Mouse (Mus musculus) heart, postnatal 36 days (tissue): Measurements from ENCODE around the gene Faf1. TPM values are rescaled to one million over a fixed set of nuclear protein-coding genes. Genes with fewer than 3 reads are reported as not detected.
A peak's percentile ranks its signal among the peaks of the same experiment; 100 is the strongest.

Source experiments
- DNase-seq, 2 experiments: peaks; one replicate each; pipeline ENCODE4 v3.0.0; 2021 to 2022
- intact Hi-C: fragments of 180-260 bp; cut with DNase I; formaldehyde crosslinking; loops from one replicate; pipeline ENCODE4 v1.15.1; 2025
- total RNA-seq, 2 experiments: library from RNA; stranded (reverse); gene quantifications; 2 replicates each; pipeline ENCODE4 v1.2.3; 2021

Gene Faf1
- total RNA-seq, result 10 to 100 TPM; 42.4 to 45.3 TPM

DNA sequence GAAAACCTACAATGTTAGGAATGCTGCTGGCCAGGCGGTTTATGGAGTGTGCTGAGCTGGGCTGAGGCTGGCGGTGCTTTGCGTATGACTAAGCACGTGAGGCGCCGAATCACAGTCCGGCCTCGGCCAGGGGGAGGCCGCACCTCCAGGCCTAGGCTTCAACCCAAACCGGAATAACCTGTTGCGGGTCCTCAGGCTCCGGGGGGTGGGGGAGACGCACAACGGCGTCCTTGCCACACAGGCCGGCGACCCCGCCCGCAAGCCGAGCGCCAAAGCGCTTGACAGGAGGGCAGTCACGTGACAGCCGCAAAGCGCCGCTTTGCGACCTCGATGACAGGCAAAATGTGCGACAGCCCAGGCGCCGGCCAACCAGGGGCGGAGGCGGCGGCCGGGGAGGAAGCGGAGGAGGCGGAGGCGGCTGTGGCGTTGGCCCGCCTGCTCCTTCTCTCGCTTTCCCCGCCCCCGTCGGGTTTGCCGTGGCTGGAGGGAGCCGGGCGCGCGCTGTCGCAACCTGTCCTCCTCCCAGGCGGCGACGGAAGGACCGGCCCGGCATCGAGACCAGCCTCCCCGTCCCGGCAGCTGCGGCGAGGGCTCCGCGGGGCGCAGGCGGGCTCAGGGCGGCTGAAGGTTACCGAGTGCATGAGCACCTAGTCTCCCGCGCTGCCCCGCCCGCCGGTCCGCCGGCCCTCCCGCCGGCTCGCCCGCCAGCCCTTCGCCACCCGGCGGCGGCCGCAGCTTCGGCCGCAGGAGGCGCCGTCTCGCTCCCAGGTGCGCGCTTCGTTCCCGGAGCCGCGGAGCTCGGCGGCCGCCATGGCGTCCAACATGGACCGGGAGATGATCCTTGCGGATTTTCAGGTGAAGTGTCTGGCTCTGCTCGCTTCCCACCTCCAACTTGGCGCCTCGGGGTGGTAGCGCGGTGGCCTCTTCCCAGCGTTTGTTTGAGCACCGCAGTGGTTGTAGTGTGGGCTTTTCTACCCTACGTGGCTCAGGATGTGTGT lies at the start of gene Faf1:
Faf1 (plus strand) TSS at position 371 of the 998 bp plus-strand sequence.
- intact Hi-C loops, result loop anchor here (1.0 to 2.0 kb wide), 2 partner anchors 10 to 396 kb away; partner anchors contain the start of gene Eps15
- peak; percentile 97 to 98 for DNase-seq

DNA sequence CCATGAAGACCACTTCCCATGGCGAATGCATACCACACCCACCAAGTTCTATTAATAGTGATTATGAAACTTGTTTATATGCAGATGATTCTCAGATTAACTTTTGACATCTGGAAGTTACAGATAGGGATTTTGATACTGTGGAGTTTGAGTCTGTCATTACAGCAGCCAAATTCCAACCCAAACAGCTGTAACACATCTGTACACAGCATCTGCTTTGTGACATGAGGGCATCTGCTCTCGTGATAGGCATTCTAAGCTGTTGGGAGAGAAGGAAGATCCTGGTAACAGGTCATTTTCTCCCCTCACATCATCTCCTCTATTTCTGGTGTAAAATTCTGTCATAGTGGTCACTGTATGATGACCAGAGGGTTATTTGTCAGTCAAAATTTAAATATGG lies 46.2 kb upstream of the Faf1 start:
- intact Hi-C loops, result no loop called here
- DNase-seq, result no peak

DNA sequence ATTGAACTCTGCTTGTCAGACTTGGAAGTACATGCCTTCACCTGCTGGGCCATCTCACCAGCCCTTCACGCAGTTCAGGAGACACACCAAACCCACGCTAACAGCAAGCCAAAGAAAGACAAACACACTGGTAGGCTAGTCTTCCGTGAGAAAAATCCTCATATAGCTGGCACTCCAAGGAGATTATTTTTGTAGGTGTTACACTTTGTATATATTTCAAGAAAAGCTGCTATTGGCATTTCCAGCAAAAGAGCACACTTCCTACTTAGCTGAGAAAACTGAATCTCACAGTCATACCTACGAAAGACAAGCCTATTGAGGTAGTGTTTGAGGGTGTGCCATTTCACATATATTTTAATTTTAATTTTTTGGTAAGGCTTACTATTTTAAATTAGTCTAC lies 45.4 kb upstream of the Faf1 start:
- intact Hi-C loops, result no loop called here

DNA sequence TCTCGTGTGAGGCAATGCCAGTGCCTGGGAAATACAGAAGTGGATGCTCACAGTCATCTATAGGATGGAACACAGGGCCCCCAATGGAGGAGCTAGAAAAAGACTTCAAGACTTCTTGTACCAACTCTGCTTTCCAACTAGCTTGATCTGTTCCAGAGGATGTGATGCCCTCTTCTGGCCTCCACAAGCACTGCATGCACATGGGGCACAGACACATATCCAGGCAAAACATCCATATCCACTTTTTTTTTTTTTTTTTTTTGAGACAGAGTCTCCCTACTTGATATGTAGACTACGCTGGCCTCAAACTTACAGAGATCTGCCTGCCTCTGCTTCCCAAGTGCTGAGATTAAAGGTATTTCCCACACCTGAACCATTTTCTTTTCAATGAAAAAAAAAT lies 41.4 kb upstream of the Faf1 start:
- no peak for DNase-seq
- intact Hi-C loops, result no loop called here

More for the DNA sequence above, 45.4 kb upstream of the Faf1 start:
- DNase-seq, result no peak

DNA sequence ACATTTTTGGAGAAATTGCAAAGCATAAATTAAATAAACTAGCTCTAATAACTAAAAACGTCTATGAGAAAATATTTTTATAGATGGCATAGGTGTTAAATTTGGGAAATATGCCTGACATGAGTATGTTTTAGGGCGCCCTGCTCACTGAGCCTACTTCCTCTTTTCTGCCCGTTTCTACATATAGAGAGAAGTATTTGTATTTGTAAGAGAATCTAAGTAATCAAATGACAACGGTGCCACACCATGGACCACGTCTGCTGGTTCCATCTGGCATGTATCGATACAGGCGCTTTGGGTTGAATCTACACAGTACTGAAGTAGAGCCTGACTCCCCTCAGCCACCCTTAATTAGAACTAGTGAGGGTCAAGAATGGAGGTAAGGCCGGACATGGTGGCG lies 37.0 kb upstream of the Faf1 start:
- intact Hi-C loops, result no loop called here
- DNase-seq, result no peak

DNA sequence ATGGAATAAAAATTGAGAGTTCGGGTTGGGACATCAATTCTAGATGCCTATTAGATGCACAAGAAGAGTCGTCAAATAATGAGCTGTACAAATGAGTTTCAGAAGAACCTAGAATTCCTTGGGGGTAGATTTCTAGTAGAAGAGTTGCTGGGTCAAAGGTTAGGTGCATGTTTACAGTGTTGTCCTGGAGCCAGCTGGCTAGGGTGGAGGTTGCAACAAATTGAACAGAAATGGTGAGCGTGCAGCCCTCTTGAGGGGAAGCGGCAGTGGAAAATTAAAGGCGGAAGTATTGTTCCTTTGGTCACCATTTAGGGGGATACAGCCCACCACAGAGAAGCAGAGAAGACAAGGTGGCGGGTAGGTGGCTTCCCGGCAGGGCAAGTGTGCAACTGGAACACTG lies 36.2 kb upstream of the Faf1 start:
- intact Hi-C loops, result no loop called here
- no peak for DNase-seq

DNA sequence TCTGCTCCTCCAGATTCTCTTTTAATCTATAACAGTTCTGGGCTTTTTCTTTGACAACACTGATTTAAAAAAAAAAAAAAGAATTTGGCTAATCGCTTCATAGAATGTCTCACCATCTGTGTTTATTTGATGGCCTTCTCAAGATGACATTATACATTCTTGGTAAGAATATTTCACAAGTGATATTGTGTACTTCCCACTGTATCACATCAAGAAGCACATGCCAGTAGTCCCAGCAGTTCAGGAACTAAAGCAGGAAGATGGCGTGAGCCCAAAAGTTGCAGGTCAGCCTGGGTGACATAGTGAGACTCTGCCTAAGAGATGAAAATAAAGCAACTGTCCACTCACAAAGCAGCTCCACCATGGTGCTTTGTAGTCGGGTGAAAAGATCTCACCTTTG lies 34.9 kb upstream of the Faf1 start:
- intact Hi-C loops, result no loop called here
- no peak for DNase-seq

DNA sequence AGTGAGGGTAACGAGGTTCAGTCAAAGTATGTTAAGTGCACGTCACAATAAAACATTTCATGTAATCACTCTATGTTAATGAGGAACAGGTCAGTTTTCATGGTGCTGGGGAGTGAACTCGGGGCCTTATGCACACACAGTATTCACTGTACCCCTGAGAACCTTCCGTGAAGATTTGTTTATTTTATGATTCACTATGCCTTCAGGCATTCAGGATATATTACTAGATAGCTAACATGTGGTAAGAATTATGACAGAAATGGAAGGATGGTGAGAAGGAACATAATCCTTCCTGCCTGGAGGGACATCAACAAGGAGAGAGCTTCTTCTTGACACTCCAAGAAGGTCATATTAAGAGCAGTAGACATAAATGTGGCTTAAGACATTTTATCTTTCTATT lies 29.1 kb upstream of the Faf1 start:
- intact Hi-C loops, result no loop called here
- no peak for DNase-seq

DNA sequence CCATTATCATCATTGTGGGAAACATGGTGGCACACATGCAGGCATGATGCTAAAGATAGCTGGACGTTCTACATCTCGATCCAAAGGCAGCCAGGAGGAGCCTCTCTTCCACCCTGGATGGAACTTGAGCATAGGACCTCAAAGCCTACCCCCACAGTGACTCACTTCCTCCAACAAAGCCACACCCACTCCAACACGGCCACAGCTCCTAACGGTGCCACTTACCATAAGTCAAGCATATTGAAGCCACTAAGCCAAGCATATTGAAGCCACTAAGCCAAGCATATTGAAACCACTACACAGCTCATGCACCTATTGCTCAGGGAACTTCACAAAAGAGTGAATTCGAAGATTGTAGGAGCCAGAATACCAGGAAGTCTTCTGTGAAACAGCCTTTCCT lies 27.1 kb upstream of the Faf1 start:
- no peak for DNase-seq
- intact Hi-C loops, result no loop called here

DNA sequence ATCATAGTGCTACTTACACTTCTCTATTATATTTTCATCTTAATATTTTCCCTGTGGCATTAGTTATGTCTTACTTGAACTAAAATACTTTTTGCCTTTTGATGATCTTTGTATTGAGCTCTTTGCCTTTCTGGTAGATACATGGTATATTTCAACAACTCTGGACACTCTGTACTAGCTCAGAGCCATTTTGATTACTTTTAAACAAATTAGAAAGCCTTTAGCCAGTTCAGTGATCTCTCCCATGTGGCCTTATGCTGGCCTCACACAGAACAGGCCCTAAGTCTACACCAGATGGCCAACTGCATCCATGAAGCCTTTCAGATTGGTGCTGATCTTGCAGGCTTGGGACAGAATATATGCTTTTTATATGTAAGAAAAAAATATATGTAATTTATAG lies 23.1 kb upstream of the Faf1 start:
- no peak for DNase-seq
- intact Hi-C loops, result no loop called here

DNA sequence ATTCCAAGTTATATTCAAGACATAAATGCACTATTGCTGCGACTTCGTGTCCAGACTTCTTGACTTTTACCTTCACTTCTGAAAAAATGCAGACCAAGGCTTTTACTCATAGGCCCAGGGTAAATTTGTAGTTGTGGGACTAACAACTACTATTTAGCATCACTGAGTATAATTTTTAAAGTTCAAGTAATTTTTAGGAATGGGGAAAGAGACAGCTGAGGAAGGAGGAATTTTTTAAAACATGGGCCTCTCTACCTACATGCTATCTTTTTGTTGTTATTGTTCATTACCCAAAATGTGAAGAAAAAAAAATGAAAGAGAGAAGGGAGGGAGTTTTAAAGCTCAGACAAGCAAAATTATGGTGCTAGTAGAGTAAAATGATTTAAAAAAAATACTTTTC lies 21.7 kb upstream of the Faf1 start:
- no peak for DNase-seq
- intact Hi-C loops, result loop anchor here (5.0 kb wide), 1 partner anchor 77 kb away; no protein-coding TSS in a partner anchor

DNA sequence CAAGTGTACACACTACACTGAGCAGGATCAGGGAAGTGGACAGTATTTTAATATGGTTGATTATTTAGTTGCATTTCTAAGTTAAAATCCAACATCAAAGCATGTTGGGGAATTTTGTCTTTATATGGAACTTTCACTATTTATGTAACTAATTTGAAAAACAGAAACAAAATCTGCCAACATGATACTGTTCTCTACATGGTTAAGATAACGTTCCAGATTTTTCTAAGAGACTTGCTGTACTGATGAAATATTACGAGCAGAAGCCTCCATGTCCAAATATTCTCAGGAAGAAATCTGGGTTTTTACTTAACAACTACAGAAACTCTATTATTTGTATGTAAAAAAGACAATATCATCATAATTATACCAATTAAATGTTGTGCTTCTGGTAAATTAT lies 20.6 kb upstream of the Faf1 start:
- DNase-seq, result no peak
- intact Hi-C loops, result loop anchor here (5.0 kb wide), 1 partner anchor 78 kb away; no protein-coding TSS in a partner anchor

DNA sequence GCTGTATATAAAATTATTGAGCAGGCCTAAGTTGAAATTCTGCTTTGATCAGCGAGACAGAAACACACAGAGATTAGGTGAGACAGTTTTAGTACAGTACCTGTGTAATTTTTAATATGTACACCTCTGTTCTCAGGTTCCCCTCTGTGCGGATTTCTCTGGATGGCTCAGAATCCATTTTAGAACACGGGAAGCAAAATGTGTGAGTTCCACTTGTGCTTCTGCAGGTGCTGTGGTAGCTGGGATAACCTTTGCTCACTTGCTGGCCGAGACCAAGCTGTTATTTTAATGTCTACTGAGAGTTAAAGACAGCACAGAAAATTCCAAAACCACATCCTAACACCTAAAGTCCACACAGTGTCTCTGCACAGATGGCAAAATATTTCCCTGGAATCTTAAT lies 20.1 kb upstream of the Faf1 start:
- no peak for DNase-seq
- intact Hi-C loops, result loop anchor here (5.0 kb wide), 1 partner anchor 79 kb away; no protein-coding TSS in a partner anchor

DNA sequence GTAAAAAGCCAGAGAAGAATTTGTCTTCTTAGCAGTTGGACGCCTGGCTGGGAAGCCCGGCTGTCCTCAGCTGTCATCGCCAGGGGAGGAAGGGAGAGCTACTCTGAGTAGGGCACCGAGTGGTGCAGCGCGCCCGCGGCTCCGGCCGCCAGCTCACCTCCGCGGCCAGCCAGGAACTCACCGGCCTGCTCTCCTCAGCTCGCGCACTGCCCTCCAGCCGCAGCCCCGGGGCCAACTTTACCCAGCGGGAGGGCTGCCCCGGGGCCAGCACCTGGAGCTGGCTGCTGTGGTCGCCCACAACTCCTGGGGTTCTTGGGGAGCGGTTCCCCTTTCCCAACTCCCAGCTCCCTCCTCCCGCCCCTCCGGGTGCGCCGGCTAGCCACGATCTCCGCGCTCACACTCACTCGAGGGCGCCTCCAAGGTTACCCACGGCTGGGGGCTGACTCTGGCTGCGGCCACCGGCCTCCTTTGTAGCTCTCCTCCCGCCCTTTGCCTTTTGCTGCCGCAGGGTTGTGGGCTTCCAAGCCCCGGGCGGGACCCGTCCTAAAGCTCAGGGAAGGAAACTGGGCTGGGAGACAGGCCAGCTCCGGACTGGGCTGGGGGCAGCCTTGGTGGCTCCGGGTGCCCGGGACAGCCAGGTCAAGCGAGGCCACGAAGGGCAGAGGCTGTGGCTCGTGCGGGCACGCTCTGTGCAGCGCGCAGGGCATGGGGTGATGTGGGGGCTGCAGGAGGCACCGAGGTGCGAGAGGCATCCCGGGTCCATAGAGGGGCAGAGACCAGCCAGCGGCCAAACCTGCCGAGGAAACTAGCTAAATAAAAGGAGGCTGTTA lies 19.2 kb upstream of the Faf1 start:
- intact Hi-C loops, result loop anchor here (5.0 kb wide), 1 partner anchor 80 kb away; no protein-coding TSS in a partner anchor
- DNase-seq, result peak; percentile 60 to 78

DNA sequence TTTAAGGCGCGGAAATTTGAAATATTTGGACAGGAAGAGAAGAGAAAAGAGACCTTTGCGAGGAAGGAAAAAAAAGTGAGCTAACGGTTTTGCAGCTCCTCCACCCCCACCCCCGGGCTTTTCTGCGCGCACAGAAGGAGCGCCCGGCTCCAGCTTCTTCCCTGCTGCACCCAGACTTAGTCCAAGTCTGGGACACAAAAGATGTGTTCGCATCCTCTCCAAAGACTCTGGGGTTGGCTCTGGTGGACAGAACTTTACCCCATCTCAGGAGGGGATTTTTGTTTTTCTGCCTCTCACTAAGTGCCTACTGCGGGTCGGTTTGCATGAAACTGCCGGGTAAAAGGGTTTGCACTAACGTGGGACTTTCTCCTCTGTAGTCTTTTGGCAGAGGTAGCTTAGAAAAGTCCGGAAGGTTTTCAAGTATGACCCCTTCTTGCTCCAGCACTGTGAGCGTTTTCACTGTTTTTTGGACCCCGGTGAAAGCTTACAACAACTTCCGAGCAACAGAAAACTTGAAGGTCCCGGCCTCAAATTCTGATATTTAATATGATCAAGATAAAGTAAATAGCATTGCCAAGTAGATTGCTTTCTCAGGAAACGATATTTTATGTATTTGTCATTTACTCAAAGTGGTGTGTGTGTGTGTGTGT lies 18.4 kb upstream of the Faf1 start:
- peak in 1 of 2 experiments; percentile 21 for DNase-seq
- intact Hi-C loops, result loop anchor here (5.0 kb wide), 1 partner anchor 81 kb away; no protein-coding TSS in a partner anchor

DNA sequence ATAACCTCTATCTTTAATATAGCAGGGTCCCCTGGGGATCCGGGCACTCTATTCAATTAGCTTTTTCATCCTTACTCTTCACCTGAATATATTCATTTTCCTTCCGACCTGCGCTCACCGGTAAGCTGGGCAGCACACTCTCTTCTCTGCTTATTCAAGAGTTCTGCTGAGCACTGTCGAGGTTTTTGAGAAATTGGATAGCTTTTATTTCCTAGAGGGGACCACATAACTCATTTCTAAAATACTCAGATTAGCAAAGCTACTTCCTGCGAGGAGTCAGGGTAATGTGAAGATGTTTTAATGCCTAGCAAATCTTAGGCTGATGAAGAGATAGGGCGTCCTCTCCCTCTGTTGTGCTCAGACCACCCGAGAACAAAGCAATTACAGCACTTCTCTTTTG lies 17.6 kb upstream of the Faf1 start:
- no peak for DNase-seq
- intact Hi-C loops, result loop anchor here (5.0 kb wide), 1 partner anchor 82 kb away; no protein-coding TSS in a partner anchor

DNA sequence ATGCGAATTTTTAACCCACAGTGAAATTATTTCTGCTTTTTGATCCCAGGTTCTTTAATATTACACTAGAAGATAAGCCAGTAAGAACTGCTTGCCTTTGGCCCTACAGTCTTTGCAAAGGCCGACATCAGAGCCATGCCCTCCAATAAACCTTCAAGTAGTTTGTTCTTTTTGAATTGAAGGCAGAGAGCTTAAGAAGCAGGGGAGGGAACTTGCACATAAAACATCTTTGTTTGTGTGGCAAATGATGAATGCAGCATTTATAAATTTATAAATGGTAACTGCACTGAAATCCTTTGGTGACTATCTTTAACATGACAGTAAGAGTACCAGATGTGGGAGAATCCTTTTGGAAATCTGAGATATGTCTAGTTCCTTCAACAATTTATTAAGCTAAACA lies 16.8 kb upstream of the Faf1 start:
- intact Hi-C loops, result loop anchor here (5.0 kb wide), 1 partner anchor 82 kb away; no protein-coding TSS in a partner anchor
- no peak for DNase-seq

DNA sequence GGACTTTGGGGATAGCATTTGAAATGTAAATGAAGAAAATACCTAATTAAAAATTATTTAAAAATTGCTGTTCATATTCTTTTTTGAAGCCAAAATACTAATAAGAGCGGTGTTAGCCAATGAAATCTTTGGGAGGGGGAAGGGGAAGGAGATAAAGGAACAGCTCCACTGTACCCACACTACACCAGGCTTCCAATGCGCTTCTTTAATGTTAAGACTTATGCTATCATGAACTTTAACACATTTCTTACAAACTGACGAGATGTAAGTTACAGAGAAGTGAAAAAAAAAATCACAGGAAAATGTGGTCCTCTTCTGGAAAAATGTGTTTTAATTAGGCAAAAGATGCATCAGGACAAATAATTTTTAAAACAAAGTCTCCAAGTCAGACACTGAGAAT lies 15.8 kb upstream of the Faf1 start:
- no peak for DNase-seq
- intact Hi-C loops, result no loop called here

DNA sequence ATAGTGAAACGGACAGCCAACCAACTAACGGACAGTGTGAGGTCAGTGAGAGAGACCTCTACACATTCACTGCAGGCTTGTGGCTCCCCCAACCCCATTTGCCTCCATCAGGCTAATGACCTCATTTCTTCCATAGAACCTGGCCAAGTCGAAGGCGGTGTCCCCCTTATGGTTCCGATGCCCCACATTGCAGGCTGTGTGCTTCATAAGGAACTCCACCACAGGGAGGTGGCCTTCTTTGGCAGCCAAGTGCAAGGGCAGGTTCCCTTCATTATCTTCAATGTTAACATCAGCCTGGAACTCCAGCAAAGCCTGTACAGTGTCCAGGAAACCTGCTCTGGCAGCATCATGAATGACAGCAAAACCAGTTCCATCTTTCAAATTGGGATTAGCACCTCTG lies 15.2 kb upstream of the Faf1 start:
- peak in 1 of 2 experiments; percentile 35 for DNase-seq
- intact Hi-C loops, result no loop called here

DNA sequence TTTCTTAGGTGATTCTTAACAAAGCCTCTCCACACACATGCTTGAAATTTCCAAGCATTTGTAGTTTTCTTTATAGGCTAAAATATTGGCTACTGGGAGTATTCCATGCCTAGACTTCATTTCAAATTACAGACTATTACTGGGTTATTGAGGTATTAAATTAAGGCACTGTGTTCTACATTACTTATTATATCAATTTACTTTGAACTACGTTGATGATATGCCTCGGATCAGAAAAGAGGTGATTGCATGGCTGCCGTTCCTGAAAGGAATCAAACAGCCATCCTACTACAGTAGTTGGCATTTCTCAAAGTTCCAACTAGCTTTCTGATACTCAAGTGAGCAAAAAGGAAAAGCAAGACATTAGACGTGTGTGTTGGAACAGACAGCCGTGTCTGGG lies 14.1 kb upstream of the Faf1 start:
- DNase-seq, result no peak
- intact Hi-C loops, result no loop called here

DNA sequence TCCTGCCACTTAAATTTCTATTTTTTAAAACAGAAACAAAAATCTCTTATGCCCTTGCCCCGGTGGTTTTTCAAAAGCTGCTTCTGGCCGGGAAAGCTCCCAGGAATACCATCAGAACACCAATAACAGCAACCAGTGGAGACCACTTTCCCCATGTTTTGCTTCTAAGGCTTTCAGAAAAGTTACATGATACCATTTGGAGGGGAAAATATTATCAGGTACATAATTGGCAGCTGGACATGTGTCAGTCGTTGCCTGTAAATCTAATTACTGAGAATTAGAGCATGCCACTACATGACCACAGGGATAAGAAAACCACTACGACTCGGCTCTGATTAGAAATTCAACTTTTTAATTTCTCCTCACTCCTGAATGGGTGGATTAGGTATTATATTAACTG lies 12.3 kb upstream of the Faf1 start:
- intact Hi-C loops, result no loop called here
- DNase-seq, result no peak
